Mouse (Mus musculus): ENCODE data around the gene Jmjd6.
"Not testable (repeated sequence)": the region's sequence is repeated elsewhere in the genome, so short reads cannot be mapped to it uniquely, and the experiment has no call there.

Gene Jmjd6

DNA sequence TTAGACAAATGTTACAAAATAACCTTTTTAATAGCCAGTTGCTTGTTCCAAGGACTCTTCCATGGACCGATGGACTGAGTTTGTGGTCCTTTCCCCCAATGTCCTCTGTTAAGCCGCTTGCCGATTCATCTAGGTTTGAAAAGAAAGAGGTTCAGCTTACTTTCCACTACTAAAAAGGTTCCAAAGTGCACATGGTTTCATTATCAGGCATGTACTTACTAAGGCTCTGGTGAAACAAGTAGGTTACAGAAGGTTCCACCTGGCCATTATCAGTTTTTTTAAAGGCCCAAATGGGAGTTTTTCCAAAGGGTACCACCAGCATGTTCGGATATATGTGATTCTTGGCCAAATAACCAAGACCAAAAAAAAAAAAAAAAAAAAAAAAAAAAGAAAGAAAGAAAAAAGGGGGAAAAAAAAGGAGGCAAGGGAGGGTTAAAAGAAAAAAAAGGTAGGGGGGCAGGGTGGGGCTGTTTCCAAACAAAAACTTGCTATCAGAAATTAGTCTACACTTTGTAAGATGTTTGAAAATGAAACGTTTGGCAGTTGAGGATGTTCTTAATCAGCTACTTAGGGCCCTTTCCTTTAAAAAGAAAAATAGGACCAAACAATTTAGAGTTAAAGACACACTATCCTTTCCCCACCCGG is 7.7 kb upstream of the Jmjd6 start:
- no peak for DNase-seq

DNA sequence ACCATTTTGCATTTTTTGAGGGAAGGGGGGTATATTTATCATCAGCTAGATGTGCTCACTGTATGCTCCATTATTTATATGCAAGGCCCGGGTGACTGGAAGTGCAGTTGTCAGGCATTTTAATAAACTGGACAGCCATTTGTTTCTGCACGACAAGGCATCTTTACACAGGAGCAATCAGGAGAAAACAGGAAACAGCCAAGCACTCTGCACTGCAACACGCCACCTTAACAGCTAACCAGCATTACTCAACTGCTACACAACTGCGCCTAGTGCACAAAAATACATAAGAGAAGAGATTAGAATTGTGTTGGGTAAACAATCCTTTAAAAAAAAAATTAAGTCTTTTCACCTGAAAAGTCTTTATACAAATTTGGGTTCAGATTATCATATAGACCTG is 6.8 kb upstream of the Jmjd6 start:
- DNase-seq, result no peak

- DNase-seq, result no peak
Measured at GRCm38 (mm10) chr11:116849587-116849986, 6.3 kb upstream of the Jmjd6 start.

- DNase-seq, result not testable (repeated sequence)
Measured at GRCm38 (mm10) chr11:116848877-116849178, 5.6 kb upstream of the Jmjd6 start.

DNA sequence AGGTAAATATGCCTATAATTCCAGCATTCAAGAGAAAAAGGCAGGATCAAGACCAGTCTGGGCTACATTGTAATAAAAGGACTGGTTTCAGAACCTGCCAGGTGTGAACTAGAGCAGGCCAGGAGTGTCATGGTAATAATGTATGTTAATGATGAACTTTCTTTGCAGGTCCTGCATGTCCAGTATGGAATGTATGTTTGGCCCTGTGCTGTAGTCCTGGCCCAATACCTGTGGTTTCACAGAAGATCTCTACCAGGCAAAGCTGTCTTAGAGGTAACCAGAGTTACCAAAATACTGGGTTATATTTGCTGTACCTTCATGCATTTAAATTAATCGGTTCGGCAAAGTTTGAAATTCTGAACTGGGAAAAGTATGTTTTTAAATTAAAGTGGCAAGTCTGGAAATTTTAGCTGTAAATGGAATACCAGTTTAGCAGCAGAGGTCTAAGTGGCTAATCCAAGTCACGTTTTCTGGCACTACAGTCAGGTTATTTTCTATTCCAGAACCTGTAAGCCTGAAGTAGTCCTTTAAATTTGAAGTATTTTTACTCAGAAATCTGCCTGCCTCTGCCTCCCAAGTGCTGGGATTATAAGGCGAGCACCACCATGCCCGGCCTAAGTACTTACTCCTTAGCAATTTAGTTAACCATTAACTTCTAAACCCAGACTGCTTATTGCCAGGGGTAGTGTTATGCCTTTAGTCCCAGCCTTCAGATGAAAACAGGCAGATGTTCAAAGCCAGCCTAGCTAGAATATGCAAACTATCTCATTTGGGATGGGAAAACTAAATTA is 5.0 kb upstream of the Jmjd6 start:
- no peak for DNase-seq

GRCm38 (mm10) chr11:116847187-116848085 is 4.2 kb upstream of the Jmjd6 start:
- no peak for DNase-seq

- DNase-seq, result no peak
Measured at GRCm38 (mm10) chr11:116846593-116847181, 3.4 kb upstream of the Jmjd6 start.

GRCm38 (mm10) chr11:116842531-116843260 is 553 bp downstream of the Jmjd6 start:
- DNase-seq, result peak; percentile 81

- no peak for DNase-seq
Measured at GRCm38 (mm10) chr11:116840748-116841147, 2.5 kb downstream of the Jmjd6 start.

DNA sequence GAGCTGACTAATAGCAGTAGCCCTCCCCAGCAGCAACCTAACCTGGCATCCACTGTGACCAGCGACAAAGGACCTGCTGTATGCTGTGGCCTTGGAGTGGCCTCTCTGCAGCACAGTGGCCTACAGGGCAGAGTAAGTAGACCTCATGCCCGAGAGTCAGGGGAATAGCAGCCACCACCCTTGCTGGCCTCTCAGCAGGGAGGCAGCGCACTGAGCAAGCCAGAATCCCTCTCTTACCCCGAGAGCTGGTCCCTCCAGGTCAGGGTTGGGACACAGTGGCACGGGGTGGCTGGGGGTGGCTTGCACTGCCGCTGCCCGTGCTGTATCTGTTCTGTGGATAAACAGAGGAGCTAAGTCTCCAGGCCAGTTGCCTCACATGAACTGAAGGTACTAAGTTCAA is 3.6 kb downstream of the Jmjd6 start:
- DNase-seq, result no peak

GRCm38 (mm10) chr11:116838936-116839335 is 4.3 kb downstream of the Jmjd6 start:
- no peak for DNase-seq

DNA sequence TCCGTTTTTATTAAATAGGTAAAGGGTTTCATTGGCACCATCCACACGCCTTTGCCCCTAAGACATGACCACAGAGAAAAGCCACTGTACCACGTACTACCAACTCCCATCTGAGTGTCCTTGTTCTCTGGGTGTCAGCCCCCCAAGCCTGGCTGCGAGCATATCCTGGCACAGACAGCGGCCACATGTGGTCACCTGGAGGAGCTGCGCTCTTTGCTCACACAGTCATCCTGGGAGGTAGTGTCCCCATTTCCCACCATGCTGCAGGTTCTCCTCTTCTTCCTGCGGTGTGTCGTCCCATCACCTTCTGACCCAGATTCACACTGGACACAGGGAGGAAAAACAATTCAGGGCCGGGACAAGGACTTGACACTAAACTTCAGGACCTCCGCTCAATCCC is 5.8 kb downstream of the Jmjd6 start:
- no peak for DNase-seq

GRCm38 (mm10) chr11:116836283-116836682 is 7.0 kb downstream of the Jmjd6 start:
- DNase-seq, result no peak

GRCm38 (mm10) chr11:116834954-116835353 is 8.3 kb downstream of the Jmjd6 start:
- DNase-seq, result no peak

- no peak for DNase-seq
Measured at GRCm38 (mm10) chr11:116832172-116832685, 11.0 kb downstream of the Jmjd6 start.

- DNase-seq, result peak; percentile 75
Measured at GRCm38 (mm10) chr11:116827534-116828165, 15.6 kb downstream of the Jmjd6 start, which contains the start of gene Mxra7. Mxra7 (minus strand) TSS chr11:116828046.

DNA sequence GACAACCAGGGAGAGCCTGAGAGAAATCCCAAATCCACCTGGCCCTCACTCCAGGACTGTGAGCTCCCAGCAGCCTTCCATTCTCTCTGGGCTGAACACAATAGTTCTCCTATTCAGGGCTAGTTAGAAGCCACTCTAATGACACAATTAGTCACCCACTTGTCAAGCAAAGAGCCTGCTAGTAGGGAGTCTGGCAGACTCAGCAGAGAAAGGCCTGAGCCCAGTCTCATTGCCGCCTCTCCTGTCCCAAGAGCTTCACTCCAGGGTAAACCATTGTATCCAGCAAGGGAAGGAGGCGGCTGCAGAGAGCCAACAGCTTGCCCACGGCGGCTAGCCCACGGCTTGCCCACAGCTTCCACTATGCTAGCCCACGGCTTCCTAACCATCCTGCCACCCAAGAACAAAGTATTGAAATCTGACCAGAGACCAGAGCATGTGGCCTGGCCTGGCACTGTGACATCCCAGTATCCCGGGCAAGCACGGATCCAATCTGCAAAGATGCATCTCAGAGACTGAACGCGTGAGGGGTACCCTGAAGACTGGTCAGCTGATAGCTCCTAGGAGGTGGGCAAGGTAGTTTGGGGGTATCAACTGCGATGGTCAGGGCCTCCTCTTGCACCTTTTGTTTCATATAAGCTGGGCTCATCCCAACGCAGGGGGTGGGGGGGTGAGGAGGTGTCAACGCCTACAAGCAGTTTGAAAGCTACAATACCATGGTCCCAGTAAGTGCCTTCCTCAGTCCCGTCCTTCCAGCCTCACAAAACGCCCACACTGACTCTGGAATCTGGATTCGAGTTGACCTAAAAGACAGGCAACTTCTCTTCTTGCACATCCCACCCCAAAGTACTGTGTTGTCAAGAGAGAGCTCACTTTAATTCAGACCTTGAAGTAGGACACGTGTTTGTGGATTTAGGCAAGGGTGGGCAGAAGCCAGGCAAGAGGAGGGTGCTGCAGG is 16.4 kb downstream of the Jmjd6 start:
- DNase-seq, result no peak

GRCm38 (mm10) chr11:116825230-116825629 is 18.0 kb downstream of the Jmjd6 start:
- DNase-seq, result no peak

DNA sequence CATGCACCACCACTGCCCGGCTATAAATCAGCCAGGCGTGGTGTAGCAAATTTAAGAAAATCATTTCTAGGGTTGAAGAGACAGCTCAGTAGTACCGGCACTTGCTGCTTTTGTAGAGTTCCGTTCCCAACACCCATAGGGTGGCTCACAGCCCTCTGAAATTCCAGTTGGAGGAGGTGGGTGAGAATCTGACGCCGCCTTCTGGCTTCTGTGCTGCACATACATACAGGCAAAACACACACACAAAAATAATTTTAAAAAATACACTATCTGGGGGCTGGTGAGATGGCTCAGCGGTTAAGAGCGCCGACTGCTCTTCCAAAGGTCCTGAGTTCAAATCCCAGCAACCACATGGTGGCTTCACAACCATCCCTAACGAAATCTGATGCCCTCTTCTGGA is 19.4 kb downstream of the Jmjd6 start:
- DNase-seq, result not testable (repeated sequence)

- DNase-seq, result no peak
Measured at GRCm38 (mm10) chr11:116823255-116823654, 20.0 kb downstream of the Jmjd6 start.

All from thymus, postnatal 4 days (tissue).